Mouse (Mus musculus): ENCODE data around the gene Kif21a. TPM values are rescaled to one million over a fixed set of nuclear protein-coding genes. Genes with fewer than 3 reads are reported as not detected.

Kif21a gene
- total and polyA plus RNA-seq, 3 experiments: not detected

DNA sequence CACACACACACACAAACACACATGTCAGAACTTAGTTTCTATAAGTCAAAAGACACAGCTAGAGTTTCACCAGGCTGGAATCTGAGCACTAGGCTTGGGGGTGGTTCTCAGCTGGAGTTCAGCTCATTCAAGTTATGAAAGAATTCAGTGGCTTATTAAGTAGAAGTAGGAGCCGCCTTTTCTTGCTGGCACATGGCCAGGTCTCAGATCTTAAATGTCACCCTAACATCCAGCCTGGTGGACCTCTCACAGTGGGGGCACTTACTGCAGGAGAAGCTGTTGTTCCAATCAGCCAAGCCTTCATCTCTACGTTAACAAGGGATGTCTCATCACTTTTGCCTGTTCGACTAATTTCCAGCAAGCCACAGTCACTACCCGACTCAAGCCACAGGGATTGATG lies 39.5 kb downstream of the Kif21a start:
- Histone ChIP-seq H3K4me3 (replicated peaks in 1 of 3; ENCODE audit: low read depth in 2 of 3, low read length in 2 of 3, poor library complexity in 1 of 3) (no peak overlapping the region), H3K36me3 (replicated peaks in 1 of 2; ENCODE audit: control insufficient read depth in 1 of 2, insufficient read depth in 1 of 2, low read length in 1 of 2) (no peaks in the 10 kb centered on the region), H3K4me1 (ENCODE audit: control insufficient read depth in 1 of 2, insufficient read depth in 2 of 2) (no peaks in the 10 kb centered on the region), H3K9ac (ENCODE audit: insufficient read depth, low read depth) (no peak overlapping the region), H3K27ac (ENCODE audit: insufficient read depth, low read depth) (no peak overlapping the region), H3K79me2 (replicated peaks; ENCODE audit: control insufficient read depth, extremely low read depth, insufficient read depth, poor library complexity, severe bottlenecking) (no peaks in the 10 kb centered on the region), H3K9me3 (replicated peaks; ENCODE audit: low read length) (peaks cover 61% of the 10 kb centered on the region), H3K4me2 (ENCODE audit: insufficient read depth, low read depth, poor library complexity, severe bottlenecking) (no peak overlapping the region), H3K27me3 (replicated peaks) (no peaks in the 10 kb centered on the region)
- dilution Hi-C loops (cut with MboI; ENCODE audit: extremely low pct_ligation_motif_present, extremely low pct_unique_long_range_greater_than_20kb, low sequenced_read_pairs) (no loop called here), in situ Hi-C loops (cut with MboI; ENCODE audit: low pct_ligation_motif_present, low pct_unique_long_range_greater_than_20kb, low sequenced_read_pairs) (no loop called here)
- TF ChIP-seq POLR2A (IDR thresholded peaks at IDR 0.05; ENCODE audit: low read depth, low read length): no peak
- TF ChIP-seq ZNF384 (IDR thresholded peaks at IDR 0.05; ENCODE audit: low read depth, low read length): no peak
- no peak for TF ChIP-seq TCF12 (IDR thresholded peaks at IDR 0.05; ENCODE audit: low read depth, low read length)
- TF ChIP-seq NELFE (IDR thresholded peaks at IDR 0.05; ENCODE audit: low read depth, low read length): no peak
- TF ChIP-seq KAT2A (IDR thresholded peaks at IDR 0.05; ENCODE audit: insufficient replicate concordance, low read length): no peak
- TF ChIP-seq MAZ (IDR thresholded peaks at IDR 0.05; ENCODE audit: low read depth, low read length): no peak
- DNase-seq (ENCODE audit: extremely low read depth): no peak

DNA sequence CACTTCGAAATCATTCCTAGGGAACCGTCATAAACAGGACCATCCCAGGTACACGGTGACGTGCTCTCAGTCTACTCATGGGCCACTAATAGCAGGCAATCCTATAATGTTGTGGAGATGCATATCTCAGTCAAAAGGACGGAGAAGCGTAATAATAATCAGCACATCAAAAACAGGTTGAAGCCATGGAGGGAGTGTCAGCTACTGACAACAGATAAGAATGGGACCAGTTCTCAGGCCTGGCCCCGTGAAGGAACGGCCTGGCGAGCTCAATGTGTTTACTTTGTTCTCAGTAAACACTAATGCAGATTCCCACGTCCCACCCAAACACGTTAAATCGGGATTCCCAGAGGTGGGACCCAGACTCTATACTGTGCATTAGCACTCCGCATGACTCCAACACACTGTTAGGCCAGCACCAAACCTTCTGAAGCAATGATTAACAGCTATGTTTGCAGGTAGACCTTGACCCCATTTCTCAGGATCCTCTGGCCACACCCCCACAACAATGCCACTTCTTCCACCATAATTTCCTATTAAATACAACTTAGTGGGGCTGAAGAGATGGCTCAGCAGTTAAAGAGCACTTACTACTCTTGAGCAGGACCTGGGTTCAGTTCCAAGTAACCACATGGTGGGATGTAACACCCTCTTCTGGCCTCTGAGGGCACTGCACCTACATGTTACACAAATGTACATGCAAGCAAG lies 42.5 kb downstream of the Kif21a start:
- Histone ChIP-seq H3K4me3 (replicated peaks in 1 of 3; ENCODE audit: low read depth in 2 of 3, low read length in 2 of 3, poor library complexity in 1 of 3) (no peak overlapping the region), H3K27me3 (replicated peaks) (no peaks in the 10 kb centered on the region), H3K36me3 (replicated peaks in 1 of 2; ENCODE audit: control insufficient read depth in 1 of 2, insufficient read depth in 1 of 2, low read length in 1 of 2) (no peaks in the 10 kb centered on the region), H3K9me3 (replicated peaks; ENCODE audit: low read length) (peaks cover 69% of the 10 kb centered on the region), H3K4me1 (ENCODE audit: control insufficient read depth in 1 of 2, insufficient read depth in 2 of 2) (no peaks in the 10 kb centered on the region), H3K9ac (ENCODE audit: insufficient read depth, low read depth) (no peak overlapping the region), H3K79me2 (replicated peaks; ENCODE audit: control insufficient read depth, extremely low read depth, insufficient read depth, poor library complexity, severe bottlenecking) (no peaks in the 10 kb centered on the region), H3K27ac (ENCODE audit: insufficient read depth, low read depth) (no peak overlapping the region), H3K4me2 (ENCODE audit: insufficient read depth, low read depth, poor library complexity, severe bottlenecking) (no peak overlapping the region)
- dilution Hi-C loops (cut with MboI; ENCODE audit: extremely low pct_ligation_motif_present, extremely low pct_unique_long_range_greater_than_20kb, low sequenced_read_pairs): no loop called here
- DNase-seq (ENCODE audit: extremely low read depth): no peak
- in situ Hi-C loops (cut with MboI; ENCODE audit: low pct_ligation_motif_present, low pct_unique_long_range_greater_than_20kb, low sequenced_read_pairs): no loop called here
- TF ChIP-seq USF2 (conservative IDR thresholded peaks at IDR 0.05; ENCODE audit: low read depth, low read length) (no peak), SMC3 (IDR thresholded peaks at IDR 0.05; ENCODE audit: low read depth, low read length) (no peak), ZKSCAN1 (IDR thresholded peaks at IDR 0.05; ENCODE audit: borderline replicate concordance, low read depth, low read length) (no peak), GABPA (IDR thresholded peaks at IDR 0.05; ENCODE audit: insufficient replicate concordance, low read depth, low read length) (no peak), EP300 (IDR thresholded peaks at IDR 0.05; ENCODE audit: low read length) (no peak), TBP (conservative IDR thresholded peaks at IDR 0.05; ENCODE audit: low read depth, low read length) (no peak), NRF1 (IDR thresholded peaks at IDR 0.05; ENCODE audit: low read depth, low read length) (no peak), MXI1 (IDR thresholded peaks at IDR 0.05; ENCODE audit: low read depth, low read length) (no peak), IRF4 (IDR thresholded peaks at IDR 0.05; ENCODE audit: low read depth, low read length) (no peak)
